Mouse (Mus musculus): ENCODE measurements around the gene Sgsm1. TPM values are rescaled to one million over a fixed set of nuclear protein-coding genes. Genes with fewer than 3 reads are reported as not detected.

Gene Sgsm1
- polyA plus RNA-seq (2011; ENCODE audit: insufficient read depth, insufficient read length, low read depth, missing spikeins), result 11.7 and 12.6 TPM in 2 replicates

DNA sequence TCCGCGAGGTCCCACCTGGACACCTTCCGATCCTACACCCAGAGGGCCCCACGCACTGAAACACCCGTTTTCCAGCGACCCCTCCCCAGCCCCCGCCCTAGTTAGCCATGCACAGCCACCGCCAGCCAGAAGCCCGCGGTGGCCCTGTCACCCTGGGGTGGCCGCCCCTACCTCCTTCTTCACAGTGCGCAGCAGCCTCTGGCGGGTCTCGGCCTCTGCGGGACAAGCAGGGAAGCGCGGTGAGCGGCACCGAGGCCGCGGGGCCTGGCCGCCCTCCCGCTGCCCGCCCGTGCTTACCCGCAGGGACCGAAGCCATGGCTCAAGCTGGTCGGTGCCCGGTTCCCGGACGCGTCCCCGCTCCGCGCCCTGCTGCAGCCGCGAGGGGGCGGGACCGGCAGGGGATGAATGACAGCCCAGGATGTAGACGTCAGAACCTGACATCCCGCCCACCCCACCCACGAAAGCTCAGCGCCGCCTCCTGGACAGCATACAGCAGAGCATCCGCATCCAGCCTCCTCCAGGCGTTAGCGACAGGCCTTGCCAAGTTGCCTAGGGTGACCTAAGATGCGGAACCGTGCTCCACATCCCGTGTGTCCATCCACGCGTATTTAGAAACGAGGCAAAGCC lies at the start of gene Sgsm1:
Sgsm1 (minus strand) TSS at position 410 of the 627 bp plus-strand sequence.
- peaks cover 1% of the 10 kb centered on the region for H3K4me1 ChIP-seq (ENCODE audit: control insufficient read depth, insufficient read depth, low read length)
- peak within 1 kb of the TSS; percentile 83 for H3K4me3 ChIP-seq (ENCODE audit: low read depth, low read length)
- peak within 1 kb of the TSS; percentile 62 for H3K9ac ChIP-seq (ENCODE audit: low read depth, poor library complexity, severe bottlenecking)
- H3K27me3 ChIP-seq (ENCODE audit: control insufficient read depth, insufficient read depth, low read length, poor library complexity, severe bottlenecking), result no peaks in the 10 kb centered on the region
- peak; percentile 62 for TF ChIP-seq CTCF (IDR thresholded peaks at IDR 0.05; ENCODE audit: low read depth, low read length)
- no peak for TF ChIP-seq EP300 (IDR thresholded peaks at IDR 0.05; ENCODE audit: insufficient read depth, low read depth, low read length)
- TF ChIP-seq POLR2A (IDR thresholded peaks at IDR 0.05; ENCODE audit: insufficient read depth, low read length), result no peak
- no peaks in the 10 kb centered on the region for H3K36me3 ChIP-seq (ENCODE audit: control insufficient read depth, insufficient read depth, low read length, poor library complexity, severe bottlenecking)
- H3K27ac ChIP-seq (ENCODE audit: insufficient read depth, low read length), result no peak within 1 kb of the TSS
- H3K9me3 ChIP-seq (replicated peaks; ENCODE audit: control insufficient read depth, insufficient read depth, low read length, poor library complexity, severe bottlenecking), result no peaks in the 10 kb centered on the region

- H3K4me3 ChIP-seq (ENCODE audit: low read depth, low read length), result peak overlapping the region; percentile 26; the same call in 1 of the 2 replicates
- H3K27me3 ChIP-seq (ENCODE audit: control insufficient read depth, insufficient read depth, low read length, poor library complexity, severe bottlenecking), result no peaks in the 10 kb centered on the region
- TF ChIP-seq EP300 (IDR thresholded peaks at IDR 0.05; ENCODE audit: insufficient read depth, low read depth, low read length) (peak; percentile 99), CTCF (IDR thresholded peaks at IDR 0.05; ENCODE audit: low read depth, low read length) (no peak), POLR2A (IDR thresholded peaks at IDR 0.05; ENCODE audit: insufficient read depth, low read length) (no peak)
- H3K4me1 ChIP-seq (ENCODE audit: control insufficient read depth, insufficient read depth, low read length), result peaks cover 2% of the 10 kb centered on the region
- H3K9ac ChIP-seq (ENCODE audit: low read depth, poor library complexity, severe bottlenecking), result no peak overlapping the region
- H3K27ac ChIP-seq (ENCODE audit: insufficient read depth, low read length), result peak overlapping the region; percentile 36
- no peaks in the 10 kb centered on the region for H3K9me3 ChIP-seq (replicated peaks; ENCODE audit: control insufficient read depth, insufficient read depth, low read length, poor library complexity, severe bottlenecking)
- H3K36me3 ChIP-seq (ENCODE audit: control insufficient read depth, insufficient read depth, low read length, poor library complexity, severe bottlenecking), result no peaks in the 10 kb centered on the region
These were observed 48.2 kb upstream of the Sgsm1 start for GRCm38 (mm10) chr5:113358833-113359232.

DNA sequence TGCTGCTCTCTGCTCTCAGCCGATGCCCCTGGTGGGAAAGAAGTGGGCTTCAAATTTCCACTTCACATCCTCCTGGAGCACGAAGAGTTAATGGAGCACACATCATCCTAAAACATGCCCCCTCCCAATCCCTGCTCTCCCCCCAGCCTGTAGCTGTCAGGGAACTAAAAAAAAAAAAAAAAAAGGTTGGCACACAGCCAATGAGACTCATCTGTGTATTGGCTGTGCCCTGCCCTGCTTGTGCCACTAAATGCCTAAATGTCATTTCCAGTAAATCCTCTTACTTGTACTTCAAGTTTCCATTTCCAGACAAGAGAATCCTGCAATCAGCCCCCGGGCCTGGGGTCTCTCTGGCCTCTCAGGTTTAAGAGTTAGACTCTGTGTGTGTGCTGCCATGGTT lies 47.1 kb upstream of the Sgsm1 start:
- no peaks in the 10 kb centered on the region for H3K9me3 ChIP-seq (replicated peaks; ENCODE audit: control insufficient read depth, insufficient read depth, low read length, poor library complexity, severe bottlenecking)
- no peak overlapping the region for H3K9ac ChIP-seq (ENCODE audit: low read depth, poor library complexity, severe bottlenecking)
- H3K4me3 ChIP-seq (ENCODE audit: low read depth, low read length), result no peak overlapping the region
- H3K27ac ChIP-seq (ENCODE audit: insufficient read depth, low read length), result no peak overlapping the region
- H3K36me3 ChIP-seq (ENCODE audit: control insufficient read depth, insufficient read depth, low read length, poor library complexity, severe bottlenecking), result no peaks in the 10 kb centered on the region
- no peak for TF ChIP-seq POLR2A (IDR thresholded peaks at IDR 0.05; ENCODE audit: insufficient read depth, low read length)
- no peak for TF ChIP-seq CTCF (IDR thresholded peaks at IDR 0.05; ENCODE audit: low read depth, low read length)
- TF ChIP-seq EP300 (IDR thresholded peaks at IDR 0.05; ENCODE audit: insufficient read depth, low read depth, low read length), result no peak
- peaks cover 5% of the 10 kb centered on the region for H3K4me1 ChIP-seq (ENCODE audit: control insufficient read depth, insufficient read depth, low read length)
- no peaks in the 10 kb centered on the region for H3K27me3 ChIP-seq (ENCODE audit: control insufficient read depth, insufficient read depth, low read length, poor library complexity, severe bottlenecking)

GRCm38 (mm10) chr5:113357186-113357585 lies 46.6 kb upstream of the Sgsm1 start, which contains the start of gene Aym1:
TSS of gene Aym1 (plus strand) at chr5:113357294.
- no peak for TF ChIP-seq EP300 (IDR thresholded peaks at IDR 0.05; ENCODE audit: insufficient read depth, low read depth, low read length)
- TF ChIP-seq POLR2A (IDR thresholded peaks at IDR 0.05; ENCODE audit: insufficient read depth, low read length), result no peak
- TF ChIP-seq CTCF (IDR thresholded peaks at IDR 0.05; ENCODE audit: low read depth, low read length), result no peak
- H3K27me3 ChIP-seq (ENCODE audit: control insufficient read depth, insufficient read depth, low read length, poor library complexity, severe bottlenecking), result no peaks in the 10 kb centered on the region
- no peak within 1 kb of the TSS for H3K9ac ChIP-seq (ENCODE audit: low read depth, poor library complexity, severe bottlenecking)
- no peak within 1 kb of the TSS for H3K27ac ChIP-seq (ENCODE audit: insufficient read depth, low read length)
- no peaks in the 10 kb centered on the region for H3K36me3 ChIP-seq (ENCODE audit: control insufficient read depth, insufficient read depth, low read length, poor library complexity, severe bottlenecking)
- peaks cover 7% of the 10 kb centered on the region for H3K4me1 ChIP-seq (ENCODE audit: control insufficient read depth, insufficient read depth, low read length)
- 0 out of 2 replicates have a peak within 1 kb of the TSS, but pooled peaks have one; percentile 10 for H3K4me3 ChIP-seq (ENCODE audit: low read depth, low read length)
- H3K9me3 ChIP-seq (replicated peaks; ENCODE audit: control insufficient read depth, insufficient read depth, low read length, poor library complexity, severe bottlenecking), result no peaks in the 10 kb centered on the region

DNA sequence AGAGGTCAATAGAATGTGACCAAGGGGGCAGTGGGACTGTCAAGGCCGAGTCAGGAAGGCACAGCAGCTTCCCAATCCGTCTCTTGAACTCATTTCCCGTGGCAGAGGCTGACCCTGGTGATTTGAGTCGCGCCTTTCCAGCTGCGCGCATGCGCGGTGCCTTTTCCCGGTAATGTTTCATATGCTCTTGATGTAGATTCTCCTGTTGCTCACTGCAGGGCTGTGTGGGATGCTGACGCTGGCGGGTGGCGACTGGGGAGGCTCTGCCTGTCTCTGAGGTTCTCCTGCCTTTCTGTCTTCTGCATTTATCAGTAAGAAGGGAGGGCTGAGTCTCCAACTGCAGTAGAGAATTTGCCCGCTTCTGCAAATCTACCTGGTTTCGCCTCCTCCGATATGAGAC lies 43.7 kb upstream of the Sgsm1 start:
- Histone ChIP-seq H3K9me3 (replicated peaks; ENCODE audit: control insufficient read depth, insufficient read depth, low read length, poor library complexity, severe bottlenecking) (no peaks in the 10 kb centered on the region), H3K36me3 (ENCODE audit: control insufficient read depth, insufficient read depth, low read length, poor library complexity, severe bottlenecking) (no peaks in the 10 kb centered on the region), H3K4me1 (ENCODE audit: control insufficient read depth, insufficient read depth, low read length) (peaks cover 8% of the 10 kb centered on the region), H3K4me3 (ENCODE audit: low read depth, low read length) (peak overlapping the region; percentile 47), H3K9ac (ENCODE audit: low read depth, poor library complexity, severe bottlenecking) (peak overlapping the region; percentile 39; the same call in 1 of the 2 replicates), H3K27ac (ENCODE audit: insufficient read depth, low read length) (no peak overlapping the region), H3K27me3 (ENCODE audit: control insufficient read depth, insufficient read depth, low read length, poor library complexity, severe bottlenecking) (no peaks in the 10 kb centered on the region)
- no peak for TF ChIP-seq EP300 (IDR thresholded peaks at IDR 0.05; ENCODE audit: insufficient read depth, low read depth, low read length)
- no peak for TF ChIP-seq CTCF (IDR thresholded peaks at IDR 0.05; ENCODE audit: low read depth, low read length)
- TF ChIP-seq POLR2A (IDR thresholded peaks at IDR 0.05; ENCODE audit: insufficient read depth, low read length), result no peak

DNA sequence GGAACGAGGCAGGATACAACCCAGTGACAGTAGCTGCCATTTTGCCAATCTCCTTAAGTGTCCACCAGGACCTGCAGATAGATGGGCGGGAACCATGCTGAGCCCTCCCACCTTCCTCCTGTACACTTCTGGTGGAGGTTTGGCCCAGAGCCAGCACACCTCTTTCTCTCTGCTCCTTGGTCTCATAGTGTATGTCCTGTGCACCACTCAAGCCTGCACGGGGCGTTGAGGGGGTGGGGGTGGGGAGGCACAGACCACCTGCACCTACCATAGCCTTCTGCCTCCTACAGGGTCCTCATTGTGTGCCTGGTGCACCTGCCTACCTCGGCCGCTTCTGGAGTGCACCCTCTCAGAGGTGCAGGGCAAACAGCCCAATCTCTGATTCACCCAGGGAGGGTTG lies 42.0 kb upstream of the Sgsm1 start:
- Histone ChIP-seq H3K27ac (ENCODE audit: insufficient read depth, low read length) (no peak overlapping the region), H3K4me3 (ENCODE audit: low read depth, low read length) (no peak overlapping the region), H3K36me3 (ENCODE audit: control insufficient read depth, insufficient read depth, low read length, poor library complexity, severe bottlenecking) (no peaks in the 10 kb centered on the region), H3K9ac (ENCODE audit: low read depth, poor library complexity, severe bottlenecking) (no peak overlapping the region), H3K27me3 (ENCODE audit: control insufficient read depth, insufficient read depth, low read length, poor library complexity, severe bottlenecking) (no peaks in the 10 kb centered on the region), H3K9me3 (replicated peaks; ENCODE audit: control insufficient read depth, insufficient read depth, low read length, poor library complexity, severe bottlenecking) (no peaks in the 10 kb centered on the region), H3K4me1 (ENCODE audit: control insufficient read depth, insufficient read depth, low read length) (peaks cover 8% of the 10 kb centered on the region)
- TF ChIP-seq POLR2A (IDR thresholded peaks at IDR 0.05; ENCODE audit: insufficient read depth, low read length), result no peak
- TF ChIP-seq CTCF (IDR thresholded peaks at IDR 0.05; ENCODE audit: low read depth, low read length), result no peak
- TF ChIP-seq EP300 (IDR thresholded peaks at IDR 0.05; ENCODE audit: insufficient read depth, low read depth, low read length), result no peak

Data from ES-Bruce4 (cell line).